Mouse (Mus musculus) heart, adult 2 months (tissue): ENCODE results near the gene Cyp2d12.

Source experiments
- EP300 ChIP-seq: fragments of 200-500 bp; IDR thresholded peaks from 2 replicates; pipeline ENCODE4 v1.6.1; 2011; ENCODE audit warnings: low read depth, low read length, control low read depth; ENCODE audit not compliant: insufficient read depth
- POLR2A ChIP-seq: fragments of 200-500 bp; IDR thresholded peaks from 2 replicates; pipeline ENCODE4 v1.6.1; 2011; ENCODE audit warnings: mild to moderate bottlenecking, low read depth, low read length, control low read depth; ENCODE audit not compliant: insufficient read depth

- TF ChIP-seq POLR2A: no peak
- TF ChIP-seq EP300: no peak
Measured at GRCm38 (mm10) chr15:82582621-82583020, 27.7 kb downstream of the Cyp2d12 start.
